Comparison of ENCODE assay signal across 10 mouse cellular contexts in genomic region chr2:4406977-4407376, GRCm38 (mm10).
DNase-seq lines count a peak whose midpoint lies in the region; ATAC-seq and TF ChIP-seq lines count a peak whose summit lies in the region.
"Had no signal": no experiment of that assay in that cellular context is flagged by ENCODE, and none has a peak within 500 bp of the region (broad histone marks: within the 10 kb centered on the region; RNA-seq: fewer than 3 reads in every experiment).

No protein-coding gene starts in this region.

- WGBS in stomach, embryonic 16.5 days: 66% methylated on average over 5 of the region's 5 CpGs
- WGBS in stomach, postnatal 0 days: 65% methylated on average over 5 of the region's 5 CpGs
- WGBS in limb, embryonic 10.5 days: 64% methylated on average over 5 of the region's 5 CpGs

- ATAC-seq in stomach, embryonic 16.5 days (ENCODE audit: insufficient read depth, low FRiP score): 0 out of 2 replicates have a peak, but pooled peaks have one; percentile 15
- ATAC-seq in stomach, postnatal 0 days (ENCODE audit: low FRiP score, low TSS enrichment): no peak

- peaks cover 4% of the 10 kb centered on the region for H3K4me1 ChIP-seq in stomach, embryonic 16.5 days (ENCODE audit: control insufficient read depth, insufficient read depth, low read length)
- H3K4me1 ChIP-seq in stomach, postnatal 0 days (replicated peaks; ENCODE audit: control insufficient read depth, insufficient read depth): no peaks in the 10 kb centered on the region
- H3K4me1 ChIP-seq in limb, embryonic 10.5 days: peaks cover 67% of the 10 kb centered on the region

- no peak overlapping the region; the same call in 1 of the 2 replicates for H3K9ac ChIP-seq in stomach, embryonic 16.5 days (ENCODE audit: low read length)
- no peak overlapping the region for H3K9ac ChIP-seq in stomach, postnatal 0 days (ENCODE audit: low read length)

- H3K27me3 ChIP-seq in stomach, embryonic 16.5 days (ENCODE audit: control insufficient read depth, insufficient read depth, low read length): no peaks in the 10 kb centered on the region
- no peaks in the 10 kb centered on the region for H3K27me3 ChIP-seq in stomach, postnatal 0 days (ENCODE audit: control insufficient read depth, insufficient read depth, low read length)
- no peaks in the 10 kb centered on the region for H3K27me3 ChIP-seq in limb, embryonic 10.5 days (ENCODE audit: low read depth, poor library complexity, severe bottlenecking)

- H3K36me3 ChIP-seq in stomach, embryonic 16.5 days (ENCODE audit: control insufficient read depth, insufficient read depth, low read length): no peaks in the 10 kb centered on the region
- no peaks in the 10 kb centered on the region for H3K36me3 ChIP-seq in stomach, postnatal 0 days (ENCODE audit: control insufficient read depth, insufficient read depth, low read length)
- peaks cover 16% of the 10 kb centered on the region for H3K36me3 ChIP-seq in limb, embryonic 10.5 days

- no peak overlapping the region for H3K4me3 ChIP-seq in stomach, embryonic 16.5 days (replicated peaks; ENCODE audit: low read length)
- H3K4me3 ChIP-seq in stomach, postnatal 0 days (ENCODE audit: low read depth, low read length): no peak overlapping the region
- no peak overlapping the region for H3K4me3 ChIP-seq in limb, embryonic 10.5 days

- no peak overlapping the region for H3K4me2 ChIP-seq in stomach, embryonic 16.5 days (ENCODE audit: low read depth, low read length)
- no peak overlapping the region for H3K4me2 ChIP-seq in stomach, postnatal 0 days (replicated peaks; ENCODE audit: low read depth)

- no peak overlapping the region for H3K27ac ChIP-seq in stomach, embryonic 16.5 days (ENCODE audit: low read length)
- H3K27ac ChIP-seq in stomach, postnatal 0 days (replicated peaks): no peak overlapping the region
- peak overlapping the region; percentile 67 for H3K27ac ChIP-seq in limb, embryonic 10.5 days

- H3K9me3 ChIP-seq in stomach, embryonic 16.5 days (replicated peaks; ENCODE audit: control insufficient read depth, low read length): no peaks in the 10 kb centered on the region
- no peaks in the 10 kb centered on the region for H3K9me3 ChIP-seq in stomach, postnatal 0 days (ENCODE audit: control insufficient read depth, low read length)
- no peaks in the 10 kb centered on the region for H3K9me3 ChIP-seq in limb, embryonic 10.5 days (replicated peaks)

- peak; percentile 51 for DNase-seq in layer of hippocampus, adult 11-12 months (ENCODE audit: low spot score)
- no peak for DNase-seq in layer of hippocampus, postnatal 25 days (ENCODE audit: extremely low spot score in 1 of 2, low spot score in 1 of 2)
- DNase-seq in stomach, postnatal 0 days (ENCODE audit: low spot score): no peak
- no peak for DNase-seq in limb, embryonic 10.5 days (ENCODE audit: low spot score)
- no peak for DNase-seq in adrenal gland, adult 2 months
- no peak for DNase-seq in c-Kit-positive CD71-positive TER-119-positive erythroid progenitor cells, embryonic 14.5 days (ENCODE audit: low spot score)
- DNase-seq: gastrocnemius, postnatal 36 days; kidney, postnatal 10 days; lung, postnatal 36 days had no signal

- TF ChIP-seq CTCF in stomach, postnatal 0 days (IDR thresholded peaks at IDR 0.05; ENCODE audit: low read depth): no peak

- TF ChIP-seq EP300 in stomach, postnatal 0 days (optimal IDR thresholded peaks at IDR 0.05): no peak
